Mouse (Mus musculus): ENCODE results near the gene Gm4553. TPM values are rescaled to one million over a fixed set of nuclear protein-coding genes. Genes with fewer than 3 reads are reported as not detected.
"Not testable (repeated sequence)": the region's sequence is repeated elsewhere in the genome, so short reads cannot be mapped to it uniquely, and the experiment has no call there.

Gm4553 gene
- polyA plus RNA-seq (2016; fragmentation: Nextera tagmentation; extraction: Ambion mirVana), result not detected in 2 replicates

GRCm38 (mm10) chr7:142165639-142166038, at the start of gene Gm4553:
Gene Gm4553 (minus strand): TSS chr7:142165739.
- H3K9ac ChIP-seq; H3K4me2 ChIP-seq (replicated peaks); H3K4me3 ChIP-seq; H3K27ac ChIP-seq; H3K36me3 ChIP-seq; H3K27me3 ChIP-seq; H3K9me3 ChIP-seq; ATAC-seq (ENCODE audit: insufficient number of reproducible peaks, insufficient read depth, low FRiP score, low TSS enrichment); H3K4me1 ChIP-seq: not testable (repeated sequence)

GRCm38 (mm10) chr7:142212136-142212535, 46.6 kb upstream of the Gm4553 start:
- H3K4me2 ChIP-seq (replicated peaks); H3K36me3 ChIP-seq; H3K4me3 ChIP-seq; H3K9me3 ChIP-seq; ATAC-seq (ENCODE audit: insufficient number of reproducible peaks, insufficient read depth, low FRiP score, low TSS enrichment); H3K4me1 ChIP-seq; H3K9ac ChIP-seq; H3K27ac ChIP-seq; H3K27me3 ChIP-seq: not testable (repeated sequence)
- WGBS, result 56% methylated on average over 1 of the region's 1 CpGs

- ATAC-seq (ENCODE audit: insufficient number of reproducible peaks, insufficient read depth, low FRiP score, low TSS enrichment), result no peak
- H3K9me3 ChIP-seq, result no peaks in the 10 kb centered on the region
- H3K36me3 ChIP-seq, result no peaks in the 10 kb centered on the region
- no peak within 1 kb of the TSS for H3K9ac ChIP-seq
- no peaks in the 10 kb centered on the region for H3K27me3 ChIP-seq
- H3K4me1 ChIP-seq, result no peaks in the 10 kb centered on the region
- H3K27ac ChIP-seq, result no peak within 1 kb of the TSS
- H3K4me2 ChIP-seq (replicated peaks), result no peak within 1 kb of the TSS
- WGBS, result 78% methylated on average over 1 of the region's 1 CpGs
- H3K4me3 ChIP-seq, result no peak within 1 kb of the TSS
Measured at GRCm38 (mm10) chr7:142211559-142211958, 46.0 kb upstream of the Gm4553 start, which contains the start of gene Gm7579. Gene Gm7579 (plus strand): TSS chr7:142211859.

GRCm38 (mm10) chr7:142206891-142207290, 41.4 kb upstream of the Gm4553 start:
- 75% methylated on average over 5 of the region's 5 CpGs for WGBS
- H3K27ac ChIP-seq; H3K4me1 ChIP-seq; ATAC-seq (ENCODE audit: insufficient number of reproducible peaks, insufficient read depth, low FRiP score, low TSS enrichment); H3K9ac ChIP-seq; H3K4me2 ChIP-seq (replicated peaks); H3K9me3 ChIP-seq; H3K36me3 ChIP-seq; H3K27me3 ChIP-seq; H3K4me3 ChIP-seq: not testable (repeated sequence)

- Histone ChIP-seq H3K4me3 (no peak overlapping the region), H3K36me3 (no peaks in the 10 kb centered on the region), H3K9me3 (no peaks in the 10 kb centered on the region), H3K4me1 (no peaks in the 10 kb centered on the region), H3K9ac (no peak overlapping the region), H3K27ac (no peak overlapping the region), H3K4me2 (replicated peaks) (no peak overlapping the region), H3K27me3 (peaks cover 4% of the 10 kb centered on the region; the same call in 1 of the 2 replicates)
- ATAC-seq (ENCODE audit: insufficient number of reproducible peaks, insufficient read depth, low FRiP score, low TSS enrichment), result no peak
Measured at GRCm38 (mm10) chr7:142205488-142205887, 39.9 kb upstream of the Gm4553 start.

GRCm38 (mm10) chr7:142201064-142201463, 35.5 kb upstream of the Gm4553 start, which contains the start of gene Krtap5-3:
Gene Krtap5-3 (plus strand): TSS chr7:142201364.
- ATAC-seq (ENCODE audit: insufficient number of reproducible peaks, insufficient read depth, low FRiP score, low TSS enrichment), result no peak
- Histone ChIP-seq H3K27me3 (peaks cover 4% of the 10 kb centered on the region; the same call in 1 of the 2 replicates), H3K4me3 (no peak within 1 kb of the TSS), H3K36me3 (no peaks in the 10 kb centered on the region), H3K9ac (no peak within 1 kb of the TSS), H3K4me1 (no peaks in the 10 kb centered on the region), H3K9me3 (no peaks in the 10 kb centered on the region), H3K27ac (no peak within 1 kb of the TSS), H3K4me2 (replicated peaks) (no peak within 1 kb of the TSS)
- WGBS, result 59% methylated on average over 1 of the region's 1 CpGs

- ATAC-seq (ENCODE audit: insufficient number of reproducible peaks, insufficient read depth, low FRiP score, low TSS enrichment), result no peak
- no peak overlapping the region for H3K4me2 ChIP-seq (replicated peaks)
- no peaks in the 10 kb centered on the region for H3K36me3 ChIP-seq
- 74% methylated on average over 2 of the region's 2 CpGs for WGBS
- no peak overlapping the region for H3K9ac ChIP-seq
- no peaks in the 10 kb centered on the region for H3K4me1 ChIP-seq
- H3K27ac ChIP-seq, result no peak overlapping the region
- H3K27me3 ChIP-seq, result peaks cover 4% of the 10 kb centered on the region; the same call in 1 of the 2 replicates
- H3K4me3 ChIP-seq, result no peak overlapping the region
- no peaks in the 10 kb centered on the region for H3K9me3 ChIP-seq
Measured at GRCm38 (mm10) chr7:142198748-142199147, 33.2 kb upstream of the Gm4553 start.

GRCm38 (mm10) chr7:142190289-142190688, 24.8 kb upstream of the Gm4553 start, which contains the start of gene Gm10153:
Gene Gm10153 (minus strand): TSS chr7:142190389.
- Histone ChIP-seq H3K4me3 (no peak within 1 kb of the TSS), H3K4me2 (replicated peaks) (no peak within 1 kb of the TSS), H3K4me1 (no peaks in the 10 kb centered on the region), H3K9me3 (no peaks in the 10 kb centered on the region), H3K9ac (no peak within 1 kb of the TSS), H3K36me3 (no peaks in the 10 kb centered on the region), H3K27me3 (0 out of 2 replicates have a peak, but pooled peaks cover 4% of the 10 kb centered on the region), H3K27ac (no peak within 1 kb of the TSS)
- WGBS, result 55% methylated on average over 2 of the region's 2 CpGs
- ATAC-seq (ENCODE audit: insufficient number of reproducible peaks, insufficient read depth, low FRiP score, low TSS enrichment), result no peak

- Histone ChIP-seq H3K27ac (no peak overlapping the region), H3K36me3 (no peaks in the 10 kb centered on the region), H3K9ac (no peak overlapping the region), H3K4me2 (replicated peaks) (no peak overlapping the region), H3K9me3 (no peaks in the 10 kb centered on the region), H3K27me3 (0 out of 2 replicates have a peak, but pooled peaks cover 4% of the 10 kb centered on the region), H3K4me3 (no peak overlapping the region), H3K4me1 (no peaks in the 10 kb centered on the region)
- no peak for ATAC-seq (ENCODE audit: insufficient number of reproducible peaks, insufficient read depth, low FRiP score, low TSS enrichment)
- 76% methylated on average over 2 of the region's 2 CpGs for WGBS
Measured at GRCm38 (mm10) chr7:142188156-142188555, 22.6 kb upstream of the Gm4553 start.

GRCm38 (mm10) chr7:142181021-142181420, 15.5 kb upstream of the Gm4553 start:
- WGBS, result 67% methylated on average over 1 of the region's 1 CpGs

GRCm38 (mm10) chr7:142178685-142179084, 13.1 kb upstream of the Gm4553 start:
- no peak overlapping the region for H3K4me2 ChIP-seq (replicated peaks)
- no peaks in the 10 kb centered on the region for H3K9me3 ChIP-seq
- H3K9ac ChIP-seq, result no peak overlapping the region
- 82% methylated on average over 1 of the region's 1 CpGs for WGBS
- H3K36me3 ChIP-seq, result no peaks in the 10 kb centered on the region
- H3K27me3 ChIP-seq, result no peaks in the 10 kb centered on the region
- ATAC-seq (ENCODE audit: insufficient number of reproducible peaks, insufficient read depth, low FRiP score, low TSS enrichment), result no peak
- no peak overlapping the region for H3K27ac ChIP-seq
- H3K4me3 ChIP-seq, result no peak overlapping the region
- no peaks in the 10 kb centered on the region for H3K4me1 ChIP-seq

More at GRCm38 (mm10) chr7:142181021-142181420, 15.5 kb upstream of the Gm4553 start:
- Histone ChIP-seq H3K9me3 (no peaks in the 10 kb centered on the region), H3K27ac (no peak overlapping the region), H3K4me2 (replicated peaks) (no peak overlapping the region), H3K36me3 (no peaks in the 10 kb centered on the region), H3K4me3 (no peak overlapping the region), H3K27me3 (no peaks in the 10 kb centered on the region), H3K9ac (no peak overlapping the region), H3K4me1 (no peaks in the 10 kb centered on the region)
- no peak for ATAC-seq (ENCODE audit: insufficient number of reproducible peaks, insufficient read depth, low FRiP score, low TSS enrichment)

GRCm38 (mm10) chr7:142175905-142176304, 10.4 kb upstream of the Gm4553 start, which contains the start of gene Krtap5-2:
Gene Krtap5-2 (minus strand): TSS chr7:142176005.
- not testable (repeated sequence) for H3K27me3 ChIP-seq; ATAC-seq (ENCODE audit: insufficient number of reproducible peaks, insufficient read depth, low FRiP score, low TSS enrichment); H3K36me3 ChIP-seq; H3K9ac ChIP-seq; H3K4me1 ChIP-seq; H3K4me2 ChIP-seq (replicated peaks); H3K27ac ChIP-seq; H3K9me3 ChIP-seq; H3K4me3 ChIP-seq
